Mouse (Mus musculus): ENCODE measurements at regions not wholly inside any gene's neighbourhood (a gene's known extent, or its start where the extent isn't known, plus 50 kb on each side); places are given as distances from the start of the nearest gene placed in this dataset.
"Not testable (repeated sequence)": the region's sequence is repeated elsewhere in the genome, so short reads cannot be mapped to it uniquely, and the experiment has no call there.

DNA sequence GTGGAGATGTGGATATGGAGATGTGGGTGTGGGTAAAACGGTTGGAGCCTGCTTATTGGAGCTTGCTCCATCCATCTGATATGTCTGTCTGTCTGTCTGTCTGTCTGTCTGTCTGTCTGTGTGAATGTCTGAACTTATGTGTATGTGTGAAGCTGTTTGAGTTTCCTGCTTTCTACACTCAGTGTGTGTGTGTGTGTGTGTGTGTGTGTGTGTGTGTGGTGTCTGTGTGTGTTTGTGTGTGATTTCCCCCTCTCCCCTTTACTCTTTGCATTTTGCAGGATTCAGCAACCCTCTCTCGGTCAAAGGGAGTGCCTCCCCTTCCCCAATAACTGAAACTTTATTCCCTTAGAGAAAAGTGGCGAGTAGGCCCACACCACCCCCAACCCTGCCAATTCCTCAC lies 75.3 kb downstream of the Pdia4 start:
- not testable (repeated sequence) for TF ChIP-seq CTCF (IDR thresholded peaks at IDR 0.05; ENCODE audit: extremely low read depth, insufficient read depth, insufficient read length, insufficient replicate concordance); POLR2A (IDR thresholded peaks at IDR 0.05; ENCODE audit: low read depth, low read length)

All from spleen, adult 2 months (tissue).